ENCODE assay signal across 15 mouse cellular contexts in genomic region chr7:112526226-112526625, GRCm38 (mm10).
"Had no signal": no experiment of that assay in that cellular context is flagged by ENCODE, and none has a peak within 500 bp of the region (broad histone marks: within the 10 kb centered on the region; RNA-seq: fewer than 3 reads in every experiment).

No protein-coding gene starts in this region.

- DNase-seq: kidney, adult 9 months; kidney, postnatal 36 days; lung, embryonic 14.5 days; lung, postnatal 10 days; lung, postnatal 4 days; right cerebral cortex, postnatal 4 days; spleen, adult 18-20 months; thymus, adult 18-20 months; thymus, postnatal 14 days had no signal

- H3K4me3 ChIP-seq: limb, embryonic 15.5 days; liver, embryonic 12.5 days; myocyte; neural tube, embryonic 15.5 days had no signal

- H3K27me3 ChIP-seq: limb, embryonic 15.5 days; liver, embryonic 12.5 days; neural tube, embryonic 15.5 days had no signal

- ATAC-seq: liver, embryonic 12.5 days had no signal

- H3K4me1 ChIP-seq: liver, embryonic 12.5 days had no signal

- H3K9ac ChIP-seq: limb, embryonic 15.5 days; liver, embryonic 12.5 days; lung, embryonic 14.5 days; neural tube, embryonic 15.5 days had no signal

- H3K9me3 ChIP-seq: limb, embryonic 15.5 days; liver, embryonic 12.5 days; neural tube, embryonic 15.5 days had no signal

- H3K27ac ChIP-seq: kidney, postnatal 0 days; limb, embryonic 15.5 days; liver, embryonic 12.5 days; neural tube, embryonic 15.5 days had no signal

- H3K36me3 ChIP-seq: limb, embryonic 15.5 days; liver, embryonic 12.5 days; neural tube, embryonic 15.5 days had no signal

- H3K4me2 ChIP-seq: limb, embryonic 15.5 days; liver, embryonic 12.5 days; lung, embryonic 14.5 days; midbrain, embryonic 11.5 days; neural tube, embryonic 15.5 days had no signal
